Mouse (Mus musculus) T-helper 1 cell (primary cell): ENCODE measurements around the gene Gm4969.

Experiments
- in situ Hi-C: fragments of 300-600 bp; cut with MboI, MseI; formaldehyde crosslinking; loops from one replicate; pipeline ENCODE4 v1.15.1; 2025; ENCODE audit warnings: high pct_unique_total_duplicates

The Gm4969 gene

GRCm38 (mm10) chr7:19093537-19094385, 24.4 kb downstream of the Gm4969 start:
- in situ Hi-C loops = no loop called here

DNA sequence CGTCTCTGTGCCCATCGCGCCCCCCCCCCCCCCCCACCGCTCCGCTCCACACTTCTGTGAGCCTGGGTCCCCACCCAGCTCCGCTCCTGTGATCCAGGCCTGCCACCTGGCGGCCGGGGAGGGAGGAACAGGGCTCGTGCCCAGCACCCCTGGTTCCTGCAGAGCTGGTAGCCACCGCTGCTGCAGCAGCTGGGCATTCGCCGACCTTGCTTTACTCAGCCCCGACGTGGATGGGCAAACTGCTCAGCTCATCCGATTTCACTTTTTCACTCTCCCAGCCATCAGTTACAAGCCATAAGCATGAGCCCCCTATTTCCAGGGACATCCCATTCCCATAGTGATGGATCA, 25.0 kb downstream of the Gm4969 start:
- in situ Hi-C loops = no loop called here

DNA sequence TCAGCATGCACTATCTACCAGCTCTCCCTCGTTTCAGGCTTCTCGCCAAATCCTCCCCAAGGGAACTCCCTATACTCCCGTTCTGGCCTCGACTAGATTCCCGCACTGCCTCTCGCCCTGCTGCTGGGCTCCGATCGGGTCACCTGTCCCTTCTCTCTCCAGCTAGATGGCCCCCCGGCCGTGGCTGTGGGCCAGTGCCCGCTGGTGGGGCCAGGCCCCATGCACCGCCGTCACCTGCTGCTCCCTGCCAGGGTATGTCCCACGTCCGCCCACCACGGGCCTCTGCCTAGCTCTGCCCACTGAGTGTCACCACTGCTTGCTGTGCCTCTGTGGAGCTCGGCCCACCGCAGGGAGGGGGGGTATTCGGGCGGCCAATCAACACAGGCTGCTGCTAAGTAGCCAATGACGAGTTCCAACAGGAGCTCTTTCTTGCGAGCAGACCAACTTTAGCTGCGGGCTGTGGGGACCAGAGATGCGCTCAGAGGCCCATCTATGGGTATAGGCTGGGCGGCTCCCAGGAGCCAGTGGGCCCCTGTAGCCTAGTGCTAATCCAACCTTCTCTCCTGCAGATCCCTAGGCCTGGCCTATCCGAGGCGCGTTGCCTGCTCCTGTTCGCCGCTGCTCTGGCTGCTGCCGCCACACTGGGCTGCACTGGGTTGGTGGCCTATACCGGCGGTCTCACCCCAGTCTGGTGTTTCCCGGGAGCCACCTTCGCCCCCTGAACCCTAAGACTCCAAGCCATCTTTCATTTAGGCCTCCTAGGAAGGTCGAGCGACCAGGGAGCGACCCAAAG, 25.6 kb downstream of the Gm4969 start:
- in situ Hi-C loops = no loop called here

GRCm38 (mm10) chr7:19091913-19092312, 26.3 kb downstream of the Gm4969 start:
- in situ Hi-C loops = no loop called here

- in situ Hi-C loops = no loop called here
These were observed 29.4 kb downstream of the Gm4969 start for GRCm38 (mm10) chr7:19088813-19089212.

GRCm38 (mm10) chr7:19086760-19087159, 31.4 kb downstream of the Gm4969 start:
- in situ Hi-C loops = no loop called here

DNA sequence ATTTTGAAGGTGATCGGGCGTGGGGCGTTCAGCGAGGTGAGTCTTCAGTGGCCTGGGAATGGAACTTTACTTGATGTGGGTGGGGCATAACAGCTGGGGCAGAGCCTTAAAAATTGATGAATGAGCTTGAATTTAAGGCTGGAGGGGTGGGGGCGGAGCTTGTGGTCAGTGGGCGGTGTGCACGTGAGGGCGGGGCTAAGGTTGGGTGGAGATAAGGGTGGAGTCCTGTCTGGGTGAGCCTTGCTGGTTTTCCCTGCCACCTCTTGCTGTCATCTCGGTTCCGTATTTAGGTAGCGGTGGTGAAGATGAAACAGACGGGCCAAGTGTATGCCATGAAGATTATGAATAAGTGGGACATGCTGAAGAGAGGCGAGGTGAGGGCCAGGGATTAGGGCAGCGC, 32.1 kb downstream of the Gm4969 start:
- in situ Hi-C loops = no loop called here

DNA sequence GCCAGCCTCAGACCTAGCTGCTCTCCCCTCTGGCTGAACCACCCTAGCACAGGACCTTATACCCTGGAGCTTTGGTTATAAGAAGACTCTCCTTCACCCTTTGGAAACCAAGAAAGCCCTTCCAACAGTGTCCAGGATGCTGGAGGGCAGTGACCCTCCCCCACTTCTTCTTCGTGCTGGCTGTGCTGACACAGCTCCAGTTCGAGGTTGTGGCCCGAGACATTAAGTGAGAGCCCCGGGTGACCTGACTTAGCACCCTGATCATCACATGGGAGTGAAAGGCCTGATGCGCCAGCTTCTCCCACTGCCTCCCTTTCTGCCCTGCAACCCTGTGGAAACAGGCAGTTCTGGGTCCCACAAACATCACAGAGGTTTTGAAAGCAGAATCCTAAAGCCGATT, 32.7 kb downstream of the Gm4969 start:
- in situ Hi-C loops = no loop called here

DNA sequence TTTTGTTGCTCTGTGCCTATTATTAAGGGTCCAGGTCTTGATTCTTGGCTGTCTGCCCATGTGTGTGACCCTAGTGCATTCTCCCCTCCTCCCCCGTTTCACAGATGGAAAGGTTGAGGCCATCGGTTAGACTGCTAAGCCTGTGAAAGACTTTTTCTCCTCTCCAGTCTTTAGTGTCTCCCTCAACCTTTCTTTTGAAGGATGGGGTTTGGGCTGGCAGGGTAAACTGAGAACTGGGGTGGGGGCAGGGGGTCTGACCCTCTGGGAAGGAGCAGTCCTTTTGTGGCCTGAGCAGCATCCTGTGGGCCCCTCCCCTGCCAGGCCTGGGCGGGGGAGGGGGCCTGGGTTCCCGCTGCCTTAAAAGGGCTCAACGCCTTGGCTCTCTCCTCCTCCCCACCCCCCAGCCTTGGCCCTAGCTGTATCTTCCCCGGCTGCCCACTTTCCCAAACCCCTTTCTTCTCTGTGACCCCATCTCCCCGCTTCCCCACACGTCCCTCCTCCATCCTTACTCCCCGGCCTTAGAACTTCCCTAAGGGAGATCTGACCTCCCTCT, 33.2 kb downstream of the Gm4969 start:
- in situ Hi-C loops = no loop called here

- in situ Hi-C loops = no loop called here
These were observed 33.8 kb downstream of the Gm4969 start for GRCm38 (mm10) chr7:19084277-19084771.

- in situ Hi-C loops = no loop called here
These were observed 34.5 kb downstream of the Gm4969 start, which contains the start of gene Dmpk for GRCm38 (mm10) chr7:19083701-19084100. Gene Dmpk, plus strand, starts transcription at chr7:19083849.

- in situ Hi-C loops = no loop called here
These were observed 35.1 kb downstream of the Gm4969 start for GRCm38 (mm10) chr7:19083096-19083495.

- in situ Hi-C loops = no loop called here
These were observed 36.0 kb downstream of the Gm4969 start for GRCm38 (mm10) chr7:19082171-19082570.

GRCm38 (mm10) chr7:19080451-19080950, 37.7 kb downstream of the Gm4969 start:
- in situ Hi-C loops = no loop called here

- in situ Hi-C loops = no loop called here
These were observed 39.4 kb downstream of the Gm4969 start for GRCm38 (mm10) chr7:19078732-19079131.

GRCm38 (mm10) chr7:19077761-19078160, 40.4 kb downstream of the Gm4969 start:
- in situ Hi-C loops = no loop called here

DNA sequence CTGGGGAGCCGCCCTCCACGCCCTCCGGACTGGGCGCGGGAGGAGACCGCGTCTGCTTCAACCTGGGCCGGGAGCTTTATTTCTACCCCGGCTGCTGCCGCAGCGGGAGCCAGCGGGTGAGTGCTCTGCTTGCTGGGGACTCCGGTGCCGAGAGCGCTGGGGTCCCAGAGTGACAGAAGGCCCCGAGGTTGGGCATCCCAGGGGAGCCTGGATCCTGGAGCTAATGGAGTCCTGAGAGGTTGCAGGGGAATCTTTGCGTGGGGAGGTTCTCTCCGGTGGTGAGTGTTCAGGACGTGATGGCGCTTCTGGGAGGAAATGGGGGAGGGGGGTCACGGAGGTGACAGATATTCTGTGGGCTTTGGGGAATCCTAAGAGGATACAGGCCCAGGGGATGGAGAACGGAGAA, 41.6 kb downstream of the Gm4969 start:
- in situ Hi-C loops = no loop called here

GRCm38 (mm10) chr7:19075723-19076585, 42.2 kb downstream of the Gm4969 start, which contains the start of gene Dmwd:
Gene Dmwd, plus strand, starts transcription at chr7:19076227.
- in situ Hi-C loops = no loop called here

GRCm38 (mm10) chr7:19075231-19075630, 42.9 kb downstream of the Gm4969 start:
- in situ Hi-C loops = no loop called here

DNA sequence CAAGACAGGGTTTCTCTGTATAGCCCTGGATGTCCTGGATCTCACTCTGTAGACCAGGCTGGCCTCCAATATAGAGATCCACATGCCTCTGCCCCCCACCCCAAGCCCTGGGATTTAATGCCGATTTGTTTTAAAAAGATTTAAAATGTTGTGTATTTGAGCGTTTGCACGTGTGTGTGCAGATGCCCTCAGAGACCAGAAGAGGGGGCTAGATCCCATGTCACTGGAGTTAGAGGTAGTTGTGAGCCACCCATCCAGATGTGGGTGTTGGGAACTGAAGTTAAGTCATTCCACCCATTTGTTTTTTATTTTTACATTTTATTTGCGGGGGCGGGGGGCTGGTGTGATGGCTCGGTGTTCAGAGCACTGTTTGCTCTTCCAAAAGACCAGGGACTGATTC, 43.7 kb downstream of the Gm4969 start:
- in situ Hi-C loops = no loop called here

- in situ Hi-C loops = no loop called here
These were observed 44.7 kb downstream of the Gm4969 start for GRCm38 (mm10) chr7:19073504-19073903.
